Mouse (Mus musculus) urinary bladder, adult 2 months (tissue): ENCODE data around the gene Tcirg1. TPM values are rescaled to one million over a fixed set of nuclear protein-coding genes. Genes with fewer than 3 reads are reported as not detected.

Experiments used
- DNase-seq: peaks from one replicate; pipeline ENCODE4 v3.0.0; 2022; ENCODE audit warnings: low spot score
- polyA plus RNA-seq: library from polyadenylated mRNA; depleted of rRNA; stranded (reverse); fragments of >200 nt; gene quantifications from 2 replicates; pipeline ENCODE4 v1.2.3, GENCODE M21; 2012

Gene Tcirg1
- polyA plus RNA-seq, 1 experiment, result 112 TPM

DNA sequence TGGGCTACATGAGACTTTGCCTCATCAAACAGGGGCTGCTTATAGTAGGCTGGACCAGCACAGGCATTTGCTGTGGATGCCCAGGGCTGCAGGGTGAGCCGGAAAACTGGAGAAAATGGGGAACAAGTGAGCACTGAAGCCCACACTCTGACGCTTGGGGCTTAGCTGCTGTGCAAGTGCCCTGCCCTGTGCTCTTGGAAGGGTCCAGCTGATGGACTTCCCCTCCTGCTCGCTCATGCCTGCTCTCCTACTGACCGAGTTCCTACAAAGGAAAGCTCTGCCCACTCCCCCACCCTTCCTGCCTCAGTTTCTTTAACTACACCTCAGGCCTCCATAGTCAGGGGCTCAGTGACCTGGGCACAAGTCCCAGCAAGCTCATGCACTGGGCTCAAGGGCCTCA is 21.1 kb upstream of the Tcirg1 start:
- no peak for DNase-seq

DNA sequence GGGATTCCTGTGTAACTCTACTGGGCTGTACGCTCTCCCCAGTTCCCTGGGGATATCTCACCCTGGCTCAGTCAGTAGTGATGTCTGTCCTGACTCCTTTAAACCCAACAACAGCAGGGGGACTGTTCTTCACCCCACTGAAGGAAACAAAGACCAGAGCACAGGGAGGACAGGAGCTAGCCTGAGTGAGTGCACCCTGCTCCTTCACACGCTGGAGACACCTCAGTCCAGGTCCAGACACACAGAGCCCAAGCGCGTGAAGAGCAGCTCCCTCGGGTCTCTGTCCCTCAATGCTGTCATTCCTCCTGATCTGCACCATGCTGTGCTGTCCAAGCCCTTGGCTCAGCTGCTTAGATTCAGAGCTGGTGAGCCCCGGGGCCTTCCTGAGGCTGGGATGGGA is 19.8 kb upstream of the Tcirg1 start:
- no peak for DNase-seq

DNA sequence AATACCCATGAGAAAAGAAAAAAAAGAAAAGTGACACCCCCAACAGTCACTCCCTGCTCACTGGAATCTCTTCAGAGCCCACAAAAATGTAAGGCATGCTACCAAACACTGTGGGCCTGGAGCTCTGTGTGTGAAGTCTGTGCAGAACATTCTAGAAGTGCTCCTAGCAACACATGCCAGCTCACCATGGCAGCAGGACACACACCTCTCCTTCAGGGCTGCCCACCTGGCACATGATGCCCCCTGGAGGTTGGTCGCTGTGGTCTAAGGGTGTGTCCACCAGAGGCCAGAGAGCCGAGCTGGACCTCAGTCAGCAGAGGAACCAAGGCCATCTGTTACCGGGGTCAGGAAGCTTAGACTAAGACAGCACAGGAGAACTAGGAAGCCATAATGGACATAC is 19.3 kb upstream of the Tcirg1 start:
- DNase-seq, result no peak

DNA sequence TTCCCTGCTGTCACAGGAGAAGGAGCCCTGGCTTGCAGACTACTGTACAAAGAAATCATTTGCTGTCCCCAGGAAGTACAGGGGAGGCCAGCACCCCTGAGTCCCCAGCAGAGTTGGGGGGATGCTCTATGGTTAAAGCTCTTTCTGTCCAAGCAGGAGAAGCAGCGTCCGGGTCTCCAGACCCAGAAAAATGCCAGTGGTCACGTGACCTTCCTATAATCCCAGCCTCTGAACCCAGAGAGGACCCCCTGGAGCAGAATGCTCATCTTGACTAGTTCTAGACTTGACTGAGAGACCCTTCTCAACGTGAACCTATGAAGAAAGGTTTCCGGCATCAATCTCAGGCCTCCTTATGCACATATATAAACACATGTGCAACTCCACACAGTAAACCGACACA is 18.9 kb upstream of the Tcirg1 start:
- no peak for DNase-seq

DNA sequence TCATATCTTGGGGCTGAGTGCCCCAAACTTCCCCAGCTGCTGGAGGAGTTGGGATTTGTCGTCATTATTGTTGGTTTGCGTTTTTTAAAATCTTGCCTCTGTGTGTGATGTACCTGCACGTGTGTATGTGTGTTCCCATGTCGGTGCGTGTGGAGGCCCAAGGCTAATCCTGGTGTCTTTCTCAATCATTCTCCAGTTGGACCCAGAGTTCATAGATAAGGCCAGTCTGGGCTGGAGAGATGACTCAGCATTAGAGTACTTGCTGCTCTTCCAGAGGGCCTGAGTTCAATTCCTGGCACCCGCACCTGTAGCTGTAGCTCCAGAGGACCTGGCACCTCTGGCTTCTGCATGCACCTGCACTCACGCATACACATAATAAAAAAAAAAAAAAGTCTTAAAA is 17.9 kb upstream of the Tcirg1 start:
- DNase-seq, result no peak

DNA sequence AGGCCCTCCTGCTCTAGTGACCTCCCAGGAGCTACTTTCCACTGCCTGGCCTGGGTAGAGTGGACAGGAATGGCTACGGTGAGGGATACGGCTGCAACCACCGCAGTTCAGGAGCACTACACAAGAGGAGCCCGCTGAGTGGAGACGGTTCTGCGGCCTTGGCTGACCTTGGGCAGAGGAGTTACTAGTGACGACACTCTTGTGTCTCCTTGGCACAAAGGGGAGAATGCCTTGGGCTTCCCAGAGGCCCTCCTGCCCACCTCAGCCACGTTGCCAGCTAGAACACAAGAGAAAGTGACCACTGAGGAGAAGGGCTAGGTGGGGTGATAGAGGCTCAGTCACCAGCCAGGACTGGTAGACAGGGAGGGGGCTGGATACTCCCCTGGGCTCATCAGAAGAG is 17.3 kb upstream of the Tcirg1 start:
- DNase-seq, result no peak

DNA sequence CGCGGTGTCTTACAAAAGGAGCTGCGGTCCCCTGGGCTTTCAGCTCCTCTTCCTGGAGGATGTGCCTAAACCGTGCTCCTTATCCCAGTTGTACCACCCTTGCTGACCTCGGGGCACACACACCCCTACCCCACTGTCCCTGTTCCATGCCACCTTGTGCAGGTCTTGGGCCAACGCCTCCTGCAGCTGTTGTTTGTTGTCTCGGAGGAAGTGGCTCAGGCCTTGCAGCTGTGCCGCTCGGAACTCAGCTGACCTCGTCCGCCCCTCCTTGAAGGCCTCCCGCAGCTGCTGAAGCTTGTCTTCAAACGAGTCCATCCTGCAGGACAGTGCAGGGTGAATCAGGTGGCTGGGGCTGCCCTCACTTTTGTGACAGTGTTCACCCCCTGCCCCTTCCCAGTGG is 16.7 kb upstream of the Tcirg1 start:
- DNase-seq, result no peak

DNA sequence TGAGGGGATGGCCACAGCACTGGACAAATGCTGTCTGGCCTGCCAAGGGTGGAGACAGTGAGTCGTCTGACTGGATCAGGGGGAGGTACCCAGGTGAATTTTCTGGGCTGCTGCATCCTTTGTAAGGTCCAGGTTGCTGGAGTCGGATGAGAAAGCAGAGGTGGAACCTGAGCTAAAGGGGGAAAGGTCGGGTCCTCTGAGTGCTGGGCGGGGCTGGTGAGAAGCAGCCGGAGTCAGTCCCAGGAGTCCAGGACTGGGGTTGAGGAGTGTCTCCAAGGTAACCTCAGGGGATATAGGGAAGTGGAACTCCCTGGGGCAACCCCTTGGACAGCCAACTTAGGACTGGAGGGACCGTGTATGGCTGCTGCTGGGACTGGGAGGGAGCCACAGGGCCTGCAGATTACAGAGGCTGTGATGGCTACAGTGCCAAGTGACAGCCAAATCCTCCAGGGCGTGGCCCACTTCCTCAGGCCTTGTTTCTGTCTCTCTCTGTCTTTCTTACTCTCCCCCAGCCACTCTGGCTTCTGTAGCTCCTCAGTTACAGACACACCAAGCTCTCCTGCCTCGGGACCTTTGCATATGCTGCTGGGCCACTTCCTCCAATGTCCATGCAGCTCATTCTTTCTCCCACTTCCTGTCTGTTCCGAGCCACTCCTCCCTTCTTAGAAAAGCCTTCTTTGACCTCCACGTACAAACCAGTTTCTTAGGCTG is 15.9 kb upstream of the Tcirg1 start:
- DNase-seq, result no peak

DNA sequence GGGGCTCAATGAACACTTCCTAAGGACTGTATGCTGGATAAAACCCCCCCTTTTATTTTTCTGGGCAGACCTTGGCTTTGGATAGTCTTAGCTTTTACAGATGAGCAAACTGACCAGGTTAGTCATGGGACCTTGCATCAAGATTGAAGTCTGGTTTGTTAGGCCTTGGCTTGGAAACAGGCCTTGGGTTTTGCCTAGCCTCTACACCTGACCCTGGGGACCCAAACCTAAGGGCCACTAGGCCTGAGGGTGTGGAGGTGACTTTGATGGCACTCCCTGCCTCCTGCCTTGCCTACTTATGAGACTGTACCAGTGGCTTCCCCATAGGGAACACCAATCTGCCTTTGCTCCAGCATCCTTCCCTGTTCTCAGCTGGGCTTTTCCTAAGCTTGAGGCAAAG is 13.0 kb upstream of the Tcirg1 start:
- no peak for DNase-seq

DNA sequence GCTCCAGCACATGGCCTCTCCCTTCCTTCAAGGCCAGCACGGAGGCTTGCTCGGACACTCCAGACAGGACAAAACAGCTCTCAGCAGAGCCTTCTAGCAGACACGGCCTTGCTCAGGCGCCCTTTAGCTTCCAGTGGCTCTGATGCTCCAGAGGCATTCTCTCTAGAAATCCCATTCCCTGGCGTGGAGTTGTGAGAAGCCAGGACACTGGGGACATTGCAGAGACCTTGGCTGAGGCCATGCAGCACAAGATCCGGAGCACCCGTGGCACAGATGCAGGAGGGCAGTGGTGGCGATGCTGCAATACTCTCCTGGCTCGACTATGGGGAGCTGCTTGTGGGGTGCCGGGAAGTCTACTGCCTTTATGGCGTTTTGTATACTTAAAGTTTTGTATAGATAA is 9.8 kb upstream of the Tcirg1 start:
- no peak for DNase-seq

DNA sequence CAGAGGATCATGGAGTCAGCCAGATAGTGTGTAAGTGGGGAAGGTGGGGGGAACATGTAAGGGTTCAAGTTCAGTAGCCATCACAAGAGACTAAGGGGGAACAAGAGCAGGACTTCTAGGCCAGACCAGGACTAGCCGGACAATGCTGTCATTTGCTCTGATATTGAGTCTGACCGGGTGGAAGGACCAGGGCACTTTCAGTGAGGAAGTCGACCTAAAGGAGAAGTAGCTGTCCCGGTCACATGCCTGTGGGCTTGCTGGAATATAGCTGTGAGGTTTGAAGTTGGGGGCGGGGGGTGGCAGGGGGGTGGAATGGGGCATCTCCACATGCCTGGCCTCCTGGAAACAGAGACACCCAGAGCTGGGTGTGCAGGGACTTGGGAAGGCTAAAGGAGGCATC is 7.6 kb upstream of the Tcirg1 start:
- DNase-seq, result no peak

DNA sequence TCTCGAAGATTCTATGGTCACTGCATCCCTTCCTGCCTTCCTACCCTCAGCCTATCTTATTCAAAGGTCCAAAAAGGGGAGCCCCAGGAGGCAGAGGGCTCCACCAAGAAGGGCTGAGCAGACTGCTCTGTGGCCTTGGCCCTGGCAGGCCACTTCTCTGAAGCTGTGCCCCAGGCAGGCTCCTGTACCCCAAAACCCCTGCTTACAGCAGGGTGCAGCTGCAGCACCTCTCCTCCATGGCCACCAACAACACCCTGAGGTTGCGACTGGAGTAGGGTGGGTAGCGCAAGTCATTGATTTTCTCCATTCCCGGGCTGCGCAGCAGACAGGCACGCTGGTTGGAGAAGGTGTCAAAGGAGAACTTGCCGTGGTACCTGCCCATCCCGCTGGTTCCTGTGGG is 6.8 kb upstream of the Tcirg1 start:
- no peak for DNase-seq

DNA sequence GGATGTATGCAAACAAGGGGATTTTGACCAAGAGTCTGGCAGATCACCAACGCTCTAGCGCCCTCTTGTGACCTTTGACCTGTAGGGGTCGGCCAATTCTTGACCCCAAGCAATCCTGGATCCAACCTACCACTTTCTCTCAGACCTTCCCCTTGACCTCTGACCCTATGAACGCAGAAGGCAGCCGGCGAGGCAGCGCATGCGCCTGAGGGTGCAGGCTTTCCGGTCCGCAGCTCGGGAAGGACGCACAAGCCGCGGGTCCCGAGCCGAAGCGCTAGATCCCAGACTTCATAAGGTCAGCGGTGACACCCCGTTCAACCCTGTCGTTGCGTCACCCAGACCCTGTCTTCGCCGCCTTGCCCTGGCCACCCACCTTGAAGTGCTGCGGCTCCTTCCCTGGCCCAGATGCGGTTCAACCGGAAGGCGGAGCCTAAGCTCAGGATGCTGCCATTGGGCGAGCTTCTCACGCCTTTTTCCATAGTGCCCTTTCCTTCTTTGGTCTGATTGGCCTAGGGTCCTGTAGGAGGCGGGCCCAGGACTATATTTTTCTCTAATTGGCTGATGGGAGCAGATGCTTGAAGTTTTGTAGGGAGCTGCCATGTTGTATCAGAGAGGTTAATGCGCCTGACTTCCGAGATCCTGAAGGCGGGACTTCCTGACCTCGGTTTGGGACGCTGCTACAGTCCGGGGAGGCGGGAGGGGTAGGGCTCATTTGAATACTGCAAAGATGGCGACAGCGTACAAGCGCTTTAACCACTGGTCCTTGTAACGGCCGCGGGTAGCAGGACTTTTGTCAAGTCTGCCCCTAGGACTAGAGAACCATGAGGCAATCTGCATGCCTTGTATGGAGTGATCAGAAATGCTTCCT is 5.6 kb upstream of the Tcirg1 start, which contains the start of gene Ndufs8:
Ndufs8 (minus strand) TSS at position 438 of the 868 bp plus-strand sequence.
- DNase-seq, result peak; percentile 83

DNA sequence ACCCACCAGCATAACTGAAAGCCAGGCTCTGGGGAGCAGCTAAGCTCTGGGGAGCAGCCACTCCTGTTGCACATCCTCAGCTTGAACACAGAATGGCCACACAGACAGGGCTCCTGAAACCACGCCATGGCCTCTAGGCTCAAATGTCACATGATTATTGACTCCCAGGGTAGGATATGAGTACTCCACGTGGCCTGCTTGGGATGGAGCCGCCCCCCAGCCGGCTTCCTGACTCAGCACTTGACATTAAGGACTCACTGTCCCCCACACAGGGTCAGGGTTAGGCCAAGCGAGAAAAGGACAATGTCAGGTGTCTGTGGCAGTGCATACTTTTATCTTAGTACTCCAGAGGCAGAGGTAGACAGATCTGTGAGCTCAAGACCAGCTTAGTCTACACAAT is 3.3 kb upstream of the Tcirg1 start:
- no peak for DNase-seq

DNA sequence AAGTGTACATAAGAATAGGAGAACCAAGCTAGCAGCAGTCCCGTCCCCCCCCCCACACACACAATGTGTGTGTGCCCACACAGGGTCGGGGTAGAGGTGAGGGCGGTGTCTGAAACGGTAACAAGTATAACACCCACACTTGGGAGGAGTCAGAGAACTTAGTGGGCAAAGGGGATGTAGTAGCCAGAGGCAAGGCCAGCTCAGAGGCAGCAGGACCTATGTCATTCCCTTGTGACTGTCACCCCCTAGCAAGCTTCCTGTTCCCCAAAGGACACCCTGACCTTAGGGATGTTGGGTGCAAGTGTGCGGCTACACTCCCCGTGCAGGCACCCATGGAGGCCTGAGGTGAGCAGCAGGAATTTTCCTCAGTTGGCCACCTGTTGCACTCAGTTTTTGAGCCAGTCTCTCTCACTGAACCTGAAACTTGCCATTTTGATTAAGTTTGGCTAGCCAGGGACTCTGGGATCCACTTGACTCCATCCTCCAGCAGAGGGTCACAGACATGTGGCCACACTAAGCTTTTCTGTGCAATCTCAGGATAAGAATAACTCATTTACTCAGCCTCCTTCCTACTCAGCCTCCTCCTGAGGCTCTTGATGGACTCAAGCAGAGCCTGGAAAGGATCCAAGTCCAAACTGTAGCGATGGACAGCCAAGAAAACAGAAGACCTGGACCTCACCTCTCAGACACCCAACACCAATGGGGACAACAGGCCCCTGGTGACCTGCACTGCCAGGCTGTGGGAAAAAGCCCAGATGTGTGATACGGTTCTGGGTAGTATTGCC is 1.1 kb upstream of the Tcirg1 start:
- DNase-seq, result no peak

DNA sequence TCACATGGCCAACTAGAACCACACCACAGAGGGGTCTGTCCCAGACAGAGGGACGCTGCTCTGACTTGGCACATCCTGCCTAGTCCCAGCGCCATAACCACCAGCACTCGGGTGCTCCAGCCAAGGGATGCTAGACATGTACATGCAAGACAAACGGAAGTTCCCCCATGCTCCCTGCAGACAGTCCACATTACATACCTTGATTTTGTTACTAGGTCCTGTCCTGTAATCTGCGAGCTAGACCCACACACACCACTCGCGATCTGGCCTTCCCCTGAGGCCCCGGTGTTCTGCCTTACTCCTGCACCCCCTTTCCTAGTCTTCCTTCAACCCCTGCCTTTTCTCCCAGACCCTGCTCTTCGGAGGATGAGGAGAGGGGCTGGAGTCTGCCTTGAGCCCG is 607 bp downstream of the Tcirg1 start:
- no peak for DNase-seq

DNA sequence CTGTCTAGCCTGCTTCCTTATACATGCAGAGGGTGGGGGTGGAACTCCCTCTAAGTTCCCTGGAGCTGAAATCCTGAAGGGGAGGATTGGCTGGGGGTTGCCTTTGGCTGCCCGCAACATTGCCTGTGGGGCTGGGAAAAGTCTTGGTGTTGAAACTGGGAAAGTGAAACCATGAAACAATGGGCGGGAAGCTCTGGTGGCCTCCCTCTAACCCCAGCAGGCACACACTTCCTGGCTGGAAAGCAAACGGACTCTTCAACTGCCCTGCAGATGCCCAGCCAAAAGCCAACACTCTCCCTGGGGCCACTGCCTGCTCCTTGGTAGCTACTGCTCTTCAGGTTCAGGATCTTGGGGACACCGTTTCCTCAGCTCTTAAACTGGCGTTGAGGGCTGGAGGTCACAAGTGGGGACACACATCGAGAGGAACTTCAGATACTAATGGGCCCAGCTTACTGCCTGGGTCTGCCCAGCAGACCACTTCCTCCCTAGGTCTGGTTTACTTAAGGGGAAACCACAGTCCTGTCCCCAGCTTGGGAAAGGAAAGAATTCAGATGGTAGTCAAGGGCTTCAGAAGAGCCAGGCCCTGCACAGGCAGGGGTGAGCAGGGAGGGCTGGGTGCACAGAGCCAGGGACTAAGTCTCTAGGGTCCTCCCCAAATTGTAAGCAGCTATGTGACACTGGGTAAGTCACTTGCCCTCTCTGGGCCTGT is 1.5 kb downstream of the Tcirg1 start:
- DNase-seq, result no peak

DNA sequence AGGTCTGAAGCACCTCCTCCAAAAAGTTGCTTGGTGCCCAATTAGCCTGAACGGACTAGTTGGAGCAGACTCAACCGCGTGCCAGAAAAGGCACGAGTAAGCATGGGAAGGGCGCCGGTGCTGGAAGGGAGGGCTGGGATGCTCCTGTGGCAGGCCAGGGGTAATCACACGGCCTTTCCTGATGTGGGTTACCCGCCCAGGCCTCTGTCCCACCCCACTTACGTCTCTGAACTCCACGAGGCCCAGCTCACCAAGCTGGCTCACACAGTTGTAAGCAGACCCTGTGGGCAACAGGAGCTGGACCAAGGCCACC is 2.6 kb downstream of the Tcirg1 start:
- DNase-seq, result no peak

DNA sequence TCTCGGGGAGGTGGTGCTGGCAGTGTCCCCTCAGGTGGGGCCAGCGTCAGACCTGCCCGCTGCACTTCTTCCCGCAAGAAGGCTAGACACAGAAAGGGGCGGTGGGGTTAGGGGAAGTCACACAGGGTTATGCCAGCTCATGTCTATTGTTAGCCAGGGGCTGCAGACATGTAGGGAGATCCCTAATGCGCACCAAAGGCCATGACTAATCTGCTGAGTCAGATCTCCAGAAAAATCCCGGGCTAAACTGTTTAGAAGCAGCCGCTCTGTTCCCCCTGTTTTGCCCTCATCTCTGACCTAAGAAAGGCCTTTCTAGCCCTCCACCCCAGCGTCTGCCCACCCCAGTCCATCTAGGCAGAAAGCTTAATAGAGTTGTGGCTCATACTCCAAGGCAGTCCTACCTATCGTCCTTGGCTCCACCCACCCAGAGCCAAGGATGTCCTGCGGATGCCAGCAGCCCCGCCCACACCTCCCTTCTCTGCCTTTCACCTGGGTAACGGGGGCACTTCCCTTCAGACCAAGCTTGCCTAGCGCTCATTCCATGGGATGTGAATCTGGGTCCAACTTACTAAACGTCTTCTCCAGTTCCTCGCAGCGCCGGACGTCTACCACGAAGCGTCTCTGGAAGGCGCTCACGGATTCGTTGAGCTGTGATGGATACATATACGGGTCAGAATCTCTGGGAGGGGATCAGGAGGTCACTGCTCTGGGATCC is 3.1 kb downstream of the Tcirg1 start:
- DNase-seq, result no peak

DNA sequence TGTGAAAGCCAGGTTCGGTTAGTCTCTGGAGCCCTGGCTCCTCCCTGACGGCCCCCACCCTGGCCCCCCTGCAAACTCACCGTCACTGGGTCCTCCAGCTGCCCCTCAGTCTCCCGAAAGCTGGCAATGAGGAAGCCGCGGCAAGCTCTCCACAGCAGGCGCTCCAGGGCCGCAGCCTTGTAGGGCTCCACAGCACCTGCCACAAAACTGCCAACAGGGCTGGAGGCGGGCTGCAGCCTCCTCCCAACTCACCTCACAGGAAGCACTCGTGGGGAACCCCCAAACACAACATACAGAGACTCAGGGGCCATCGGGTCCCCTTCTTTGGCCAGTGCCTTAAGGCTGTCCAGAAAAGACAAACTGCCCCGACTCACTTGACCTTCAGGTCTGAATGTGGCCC is 4.0 kb downstream of the Tcirg1 start:
- DNase-seq, result no peak

DNA sequence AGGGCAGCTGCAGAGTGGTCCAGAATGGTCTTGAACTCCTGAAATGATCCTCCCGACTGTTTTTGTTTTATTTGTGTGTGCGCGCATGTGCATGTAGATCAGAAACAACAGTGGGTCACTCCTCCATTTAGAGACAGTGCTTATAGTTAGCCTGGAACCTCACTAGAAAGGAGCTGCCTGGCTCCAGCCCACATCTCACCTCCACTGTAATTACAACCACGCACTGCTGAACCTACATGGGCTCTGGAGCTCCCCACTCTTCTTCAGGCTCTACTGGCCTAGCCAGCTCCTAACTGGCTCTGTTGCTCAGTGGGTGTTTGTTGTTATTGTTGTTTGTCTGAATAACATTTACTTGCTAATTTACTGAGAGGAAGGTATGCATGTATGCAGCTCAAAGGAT is 7.3 kb downstream of the Tcirg1 start:
- DNase-seq, result no peak
